Mouse (Mus musculus): ENCODE data around the gene Vps37b. TPM values are rescaled to one million over a fixed set of nuclear protein-coding genes. Genes with fewer than 3 reads are reported as not detected.

The Vps37b gene
- polyA plus RNA-seq, 1 experiment = 2.7 TPM

- H3K27ac ChIP-seq (replicated peaks; ENCODE audit: low read depth, low read length) = no peak overlapping the region
- H3K4me3 ChIP-seq (ENCODE audit: insufficient read depth, low read depth, low read length) = no peak overlapping the region
- H3K4me1 ChIP-seq (ENCODE audit: control insufficient read depth, insufficient read depth, insufficient read length, low read length) = no peaks in the 10 kb centered on the region
These were observed 26.5 kb downstream of the Vps37b start for GRCm38 (mm10) chr5:124005591-124005990.

- no peak overlapping the region for H3K27ac ChIP-seq (replicated peaks; ENCODE audit: low read depth, low read length)
These were observed 26.9 kb downstream of the Vps37b start for GRCm38 (mm10) chr5:124005151-124005500.

GRCm38 (mm10) chr5:124004356-124005150 lies 27.5 kb downstream of the Vps37b start:
- Histone ChIP-seq H3K4me1 (ENCODE audit: control insufficient read depth, insufficient read depth, insufficient read length, low read length) (no peaks in the 10 kb centered on the region), H3K4me3 (ENCODE audit: insufficient read depth, low read depth, low read length) (no peak overlapping the region), H3K27ac (replicated peaks; ENCODE audit: low read depth, low read length) (no peak overlapping the region)

More at GRCm38 (mm10) chr5:124005151-124005500, 26.9 kb downstream of the Vps37b start:
- no peak overlapping the region for H3K4me3 ChIP-seq (ENCODE audit: insufficient read depth, low read depth, low read length)
- no peaks in the 10 kb centered on the region for H3K4me1 ChIP-seq (ENCODE audit: control insufficient read depth, insufficient read depth, insufficient read length, low read length)

GRCm38 (mm10) chr5:124003375-124003774 lies 28.7 kb downstream of the Vps37b start:
- H3K4me1 ChIP-seq (ENCODE audit: control insufficient read depth, insufficient read depth, insufficient read length, low read length) = no peaks in the 10 kb centered on the region
- no peak overlapping the region for H3K27ac ChIP-seq (replicated peaks; ENCODE audit: low read depth, low read length)
- H3K4me3 ChIP-seq (ENCODE audit: insufficient read depth, low read depth, low read length) = no peak overlapping the region

GRCm38 (mm10) chr5:124002876-124003275 lies 29.2 kb downstream of the Vps37b start:
- Histone ChIP-seq H3K27ac (replicated peaks; ENCODE audit: low read depth, low read length) (no peak overlapping the region), H3K4me3 (ENCODE audit: insufficient read depth, low read depth, low read length) (no peak overlapping the region), H3K4me1 (ENCODE audit: control insufficient read depth, insufficient read depth, insufficient read length, low read length) (no peaks in the 10 kb centered on the region)

- Histone ChIP-seq H3K4me1 (ENCODE audit: control insufficient read depth, insufficient read depth, insufficient read length, low read length) (no peaks in the 10 kb centered on the region), H3K4me3 (ENCODE audit: insufficient read depth, low read depth, low read length) (no peak overlapping the region), H3K27ac (replicated peaks; ENCODE audit: low read depth, low read length) (no peak overlapping the region)
These were observed 30.8 kb downstream of the Vps37b start for GRCm38 (mm10) chr5:124001274-124001673.

- Histone ChIP-seq H3K4me1 (ENCODE audit: control insufficient read depth, insufficient read depth, insufficient read length, low read length) (no peaks in the 10 kb centered on the region), H3K27ac (replicated peaks; ENCODE audit: low read depth, low read length) (no peak overlapping the region), H3K4me3 (ENCODE audit: insufficient read depth, low read depth, low read length) (no peak overlapping the region)
These were observed 31.2 kb downstream of the Vps37b start for GRCm38 (mm10) chr5:124000824-124001223.

- Histone ChIP-seq H3K27ac (replicated peaks; ENCODE audit: low read depth, low read length) (no peak overlapping the region), H3K4me1 (ENCODE audit: control insufficient read depth, insufficient read depth, insufficient read length, low read length) (no peaks in the 10 kb centered on the region), H3K4me3 (ENCODE audit: insufficient read depth, low read depth, low read length) (no peak overlapping the region)
These were observed 33.7 kb downstream of the Vps37b start for GRCm38 (mm10) chr5:123998370-123998769.

GRCm38 (mm10) chr5:123997811-123998210 lies 34.3 kb downstream of the Vps37b start:
- H3K4me3 ChIP-seq (ENCODE audit: insufficient read depth, low read depth, low read length) = no peak overlapping the region
- no peak overlapping the region for H3K27ac ChIP-seq (replicated peaks; ENCODE audit: low read depth, low read length)
- no peaks in the 10 kb centered on the region for H3K4me1 ChIP-seq (ENCODE audit: control insufficient read depth, insufficient read depth, insufficient read length, low read length)

GRCm38 (mm10) chr5:123997211-123997751 lies 34.8 kb downstream of the Vps37b start:
- no peaks in the 10 kb centered on the region for H3K4me1 ChIP-seq (ENCODE audit: control insufficient read depth, insufficient read depth, insufficient read length, low read length)
- no peak overlapping the region for H3K4me3 ChIP-seq (ENCODE audit: insufficient read depth, low read depth, low read length)
- no peak overlapping the region for H3K27ac ChIP-seq (replicated peaks; ENCODE audit: low read depth, low read length)

GRCm38 (mm10) chr5:123996695-123997094 lies 35.4 kb downstream of the Vps37b start:
- Histone ChIP-seq H3K4me3 (ENCODE audit: insufficient read depth, low read depth, low read length) (no peak overlapping the region), H3K27ac (replicated peaks; ENCODE audit: low read depth, low read length) (no peak overlapping the region), H3K4me1 (ENCODE audit: control insufficient read depth, insufficient read depth, insufficient read length, low read length) (peaks cover 3% of the 10 kb centered on the region)

GRCm38 (mm10) chr5:123996194-123996593 lies 35.9 kb downstream of the Vps37b start:
- Histone ChIP-seq H3K4me1 (ENCODE audit: control insufficient read depth, insufficient read depth, insufficient read length, low read length) (peaks cover 6% of the 10 kb centered on the region), H3K4me3 (ENCODE audit: insufficient read depth, low read depth, low read length) (no peak overlapping the region), H3K27ac (replicated peaks; ENCODE audit: low read depth, low read length) (no peak overlapping the region)

- H3K4me3 ChIP-seq (ENCODE audit: insufficient read depth, low read depth, low read length) = no peak overlapping the region
These were observed 36.7 kb downstream of the Vps37b start for GRCm38 (mm10) chr5:123995388-123995787.

GRCm38 (mm10) chr5:123994468-123994867 lies 37.6 kb downstream of the Vps37b start:
- H3K27ac ChIP-seq (replicated peaks; ENCODE audit: low read depth, low read length) = no peak overlapping the region
- H3K4me1 ChIP-seq (ENCODE audit: control insufficient read depth, insufficient read depth, insufficient read length, low read length) = peaks cover 12% of the 10 kb centered on the region
- H3K4me3 ChIP-seq (ENCODE audit: insufficient read depth, low read depth, low read length) = no peak overlapping the region

More at GRCm38 (mm10) chr5:123995388-123995787, 36.7 kb downstream of the Vps37b start:
- Histone ChIP-seq H3K4me1 (ENCODE audit: control insufficient read depth, insufficient read depth, insufficient read length, low read length) (peaks cover 12% of the 10 kb centered on the region), H3K27ac (replicated peaks; ENCODE audit: low read depth, low read length) (no peak overlapping the region)

- peaks cover 12% of the 10 kb centered on the region for H3K4me1 ChIP-seq (ENCODE audit: control insufficient read depth, insufficient read depth, insufficient read length, low read length)
- H3K27ac ChIP-seq (replicated peaks; ENCODE audit: low read depth, low read length) = no peak overlapping the region
- H3K4me3 ChIP-seq (ENCODE audit: insufficient read depth, low read depth, low read length) = no peak overlapping the region
These were observed 38.6 kb downstream of the Vps37b start for GRCm38 (mm10) chr5:123993263-123994036.

All from brown adipose tissue, adult 24 weeks (tissue).